Mouse (Mus musculus) layer of hippocampus, postnatal 25 days (tissue): ENCODE measurements around the gene Slamf9. TPM values are rescaled to one million over a fixed set of nuclear protein-coding genes. Genes with fewer than 3 reads are reported as not detected.

Experiments
- total RNA-seq, 2 experiments: library from RNA; stranded (reverse); gene quantifications; 2 replicates each; pipeline ENCODE4 v1.2.3; 2021

Gene Slamf9
- total RNA-seq, 2 experiments from 2014 or later: not detected

Other genes starting within 250 kb of the Slamf9 start
- not detected for gene Atp1a4, start 216.9 kb upstream of the Slamf9 start, total RNA-seq
- 100 to 1,000 TPM; 253 to 278 TPM for gene Igsf8, start 213.7 kb upstream of the Slamf9 start, total RNA-seq
- gene Atp1a2, start 177.3 kb upstream of the Slamf9 start, total RNA-seq: 100 to 1,000 TPM; 592 to 599 TPM
- 10 to 100 TPM; 59.0 to 68.9 TPM for gene Kcnj9, start 146.0 kb upstream of the Slamf9 start, total RNA-seq
- gene Kcnj10, start 134.1 kb upstream of the Slamf9 start, total RNA-seq: 10 to 100 TPM; 84.0 to 88.1 TPM
- gene Pigm, start 98.8 kb upstream of the Slamf9 start, total RNA-seq: 1 to 10 TPM; 8.6 to 8.9 TPM
- gene Igsf9, start 6.4 kb downstream of the Slamf9 start, total RNA-seq: 1 to 10 TPM; 5.6 to 8.2 TPM
- gene Tagln2, start 24.7 kb downstream of the Slamf9 start, total RNA-seq: 10 to 100 TPM; 10.4 to 12.1 TPM
- 1 to 10 TPM; 3.1 to 3.9 TPM for gene Cfap45, start 45.4 kb downstream of the Slamf9 start, total RNA-seq
- gene Vsig8, start 80.6 kb downstream of the Slamf9 start, total RNA-seq: under 1 TPM; 0.39 to 0.56 TPM
- not detected for gene Slamf8, start 115.2 kb downstream of the Slamf9 start, total RNA-seq
- gene Fcrl6, start 127.2 kb downstream of the Slamf9 start, total RNA-seq: not detected
- gene Dusp23, start 157.6 kb downstream of the Slamf9 start, total RNA-seq: 1 to 10 TPM; 6.8 to 8.8 TPM
- not detected for gene Crp, start 222.7 kb downstream of the Slamf9 start, total RNA-seq